Mouse (Mus musculus) right cerebral cortex, postnatal 25 days (tissue): Measurements from ENCODE around the gene Rtbdn.

Source experiments
- DNase-seq: peaks from one replicate; pipeline ENCODE4 v3.0.0; 2022

Gene Rtbdn

DNA sequence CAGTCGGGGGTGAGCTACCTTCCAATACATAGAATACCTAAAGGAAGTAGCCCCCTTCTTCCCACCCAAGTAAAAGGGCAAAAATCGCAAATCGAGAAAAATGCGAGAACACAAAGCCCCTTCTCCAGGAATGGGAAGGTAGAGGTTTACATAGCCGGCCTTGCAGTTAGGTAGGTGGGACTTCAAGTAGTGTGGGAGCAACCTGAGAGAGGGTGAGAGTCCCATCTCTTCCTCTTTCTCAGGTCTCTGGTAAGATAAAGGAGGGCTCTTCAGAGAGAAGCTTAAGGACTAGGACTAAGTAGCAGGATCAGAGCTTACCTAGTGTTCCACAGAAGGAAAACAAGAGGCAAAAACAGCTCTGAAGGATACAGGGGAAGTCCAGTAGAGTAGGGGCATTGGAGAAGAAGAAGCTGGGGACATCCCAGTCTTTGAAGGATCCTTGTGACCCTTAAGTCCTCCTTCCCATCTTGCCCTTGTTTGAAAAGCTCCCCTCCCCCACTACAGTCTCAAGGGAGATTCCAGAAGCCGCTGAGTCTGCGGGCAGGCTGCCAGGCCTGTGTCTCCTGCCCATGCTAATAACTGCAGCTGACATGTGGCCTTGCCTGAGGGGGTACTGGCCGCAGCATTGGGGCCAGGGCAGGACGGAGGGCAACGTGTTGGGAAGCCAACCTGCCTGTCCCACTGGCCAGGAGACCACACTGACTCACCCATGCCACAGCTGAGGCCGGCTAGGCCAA is 34.0 kb downstream of the Rtbdn start:
- DNase-seq, result no peak

DNA sequence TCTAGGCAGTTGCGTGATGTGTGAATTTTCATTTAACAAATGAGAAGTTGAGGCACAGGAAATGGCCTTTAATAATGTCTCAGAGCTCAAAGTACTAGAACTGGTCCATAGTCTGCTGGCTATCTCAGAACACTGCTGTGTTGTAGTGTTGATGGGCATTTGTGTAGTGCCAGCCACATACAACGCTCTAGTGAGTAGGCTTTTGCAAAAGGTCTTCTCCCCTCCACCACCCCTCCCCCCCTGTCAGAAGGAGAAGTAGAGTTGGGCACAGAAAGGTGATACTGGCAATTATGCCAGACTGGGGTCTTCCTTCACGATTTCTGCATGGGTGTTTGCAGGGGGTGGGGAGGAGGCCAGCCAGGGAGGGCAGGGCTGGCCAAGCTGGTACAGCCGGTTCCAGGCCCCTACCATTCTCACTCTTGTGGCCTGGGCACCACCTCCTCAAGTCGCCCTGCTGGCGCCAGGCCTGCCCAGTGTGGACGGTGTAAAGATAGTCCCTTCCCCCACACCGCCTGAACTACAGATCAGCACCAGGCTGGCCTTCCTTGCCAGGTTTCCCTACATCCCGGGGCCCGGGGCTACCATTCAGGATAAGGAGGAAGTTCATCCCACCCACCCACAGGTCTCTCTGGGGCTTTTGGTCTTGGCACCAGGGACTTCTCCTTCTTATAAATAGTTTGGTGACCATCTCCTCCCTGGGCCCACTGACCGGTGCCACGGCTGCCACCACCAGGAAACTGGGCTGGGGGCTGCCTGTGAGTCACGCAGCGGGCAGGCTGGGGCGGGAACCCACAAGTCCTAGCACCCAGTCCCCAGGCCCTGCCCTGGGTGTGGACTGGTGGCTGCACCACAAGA is 35.1 kb downstream of the Rtbdn start:
- DNase-seq, result no peak

DNA sequence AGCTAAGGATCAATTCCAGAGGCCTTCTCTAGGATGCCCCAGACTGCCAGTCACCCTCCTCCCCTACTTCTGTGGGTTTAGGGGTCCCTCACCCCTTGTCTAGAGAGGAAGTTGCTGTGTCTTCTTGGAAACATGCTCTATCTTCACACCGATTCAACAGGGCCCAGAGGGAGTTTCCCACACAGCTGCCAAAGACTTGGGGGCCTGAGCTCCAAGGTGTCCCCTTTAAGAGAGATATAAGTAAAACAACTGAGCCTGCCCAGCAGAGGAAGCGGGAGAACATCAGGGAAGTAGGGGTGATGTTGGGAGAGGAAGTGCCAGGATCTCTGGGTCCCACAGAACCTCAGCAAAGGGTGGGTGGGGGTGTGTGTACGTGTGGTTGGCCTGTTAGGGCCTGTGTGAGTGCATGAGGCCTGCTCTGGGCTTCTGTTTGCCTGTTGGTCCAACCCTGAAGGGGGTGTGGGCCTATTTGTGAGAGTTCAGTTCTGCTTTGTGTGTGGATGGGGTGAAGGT is 35.8 kb downstream of the Rtbdn start:
- no peak for DNase-seq

- DNase-seq, result no peak
Observed at GRCm38 (mm10) chr8:84984294-84985048, 37.7 kb downstream of the Rtbdn start.

DNA sequence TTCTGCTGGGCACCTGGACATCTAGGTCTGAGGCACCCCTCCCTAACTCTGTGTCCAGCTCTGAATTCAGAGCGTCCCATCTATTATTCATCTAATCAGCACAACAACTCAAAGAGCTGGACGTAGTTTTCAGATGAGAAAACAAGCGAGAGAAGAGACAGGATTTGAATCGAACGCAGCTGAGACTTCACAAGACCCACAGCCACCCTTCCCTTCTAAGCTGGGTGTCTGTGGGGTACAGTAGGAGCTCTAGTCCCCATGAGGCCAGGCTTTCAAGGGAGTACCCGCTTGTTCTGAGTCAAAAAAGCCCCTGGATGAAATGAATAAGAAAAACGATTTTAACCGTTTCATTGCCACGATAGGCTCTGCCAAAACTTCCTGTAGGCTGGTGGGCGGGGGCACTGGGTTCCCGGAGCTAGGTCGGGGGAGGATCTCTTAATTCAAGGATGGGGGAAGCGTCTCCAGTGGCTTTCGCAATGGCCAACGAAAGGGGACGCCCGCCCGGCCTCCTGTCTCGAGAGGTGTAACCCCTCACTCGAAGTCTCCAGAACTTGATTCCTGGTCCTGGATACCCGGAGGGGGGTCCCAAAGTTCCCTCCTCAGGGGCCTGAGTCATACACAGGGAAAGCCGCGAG is 38.4 kb downstream of the Rtbdn start:
- DNase-seq, result no peak

GRCm38 (mm10) chr8:84985684-84986378 is 39.0 kb downstream of the Rtbdn start:
- peak; percentile 96 for DNase-seq

DNA sequence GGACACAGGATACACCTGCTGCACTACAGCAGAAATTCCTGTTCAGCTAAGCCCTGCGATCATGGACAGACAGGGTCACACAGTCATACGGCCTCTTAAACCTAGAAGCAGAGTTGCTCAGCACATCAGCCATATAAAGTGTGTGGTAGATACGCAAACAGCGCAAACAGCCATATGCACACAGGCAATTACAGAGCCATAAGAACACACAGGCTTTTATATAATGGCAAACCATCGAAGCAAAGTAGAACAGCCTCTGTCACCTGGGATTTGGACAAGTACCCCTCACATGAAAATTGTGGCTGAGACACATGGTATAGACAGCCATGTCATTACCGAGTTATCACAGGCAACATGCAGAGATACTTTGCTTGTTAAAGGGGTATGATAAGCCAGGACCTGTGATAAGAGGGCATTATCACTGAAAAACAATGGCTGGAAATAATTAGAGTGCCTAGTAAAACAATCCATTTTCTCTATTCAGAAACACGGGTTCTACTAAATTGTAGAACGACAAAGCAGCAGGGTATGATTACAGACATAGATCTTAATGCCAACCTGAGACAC is 39.7 kb downstream of the Rtbdn start:
- DNase-seq, result no peak

DNA sequence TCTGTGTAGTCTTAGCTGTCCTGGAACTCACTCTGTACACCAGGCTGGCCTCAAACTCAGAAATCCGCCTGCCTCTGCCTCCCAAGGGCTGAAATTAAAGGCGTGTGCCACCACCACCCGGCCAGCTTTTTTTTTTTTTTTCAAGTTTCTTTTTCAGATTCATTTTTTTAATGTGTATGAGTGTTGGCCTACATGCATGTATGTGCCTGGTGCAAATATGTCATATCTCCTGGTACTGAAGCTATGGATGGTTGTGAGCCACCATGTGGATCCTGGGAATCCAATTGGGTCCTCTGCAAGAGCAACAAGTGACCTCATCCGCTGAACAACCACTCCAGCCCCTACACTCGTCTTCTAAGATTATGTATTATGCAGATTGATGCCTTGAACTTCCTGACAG is 40.6 kb downstream of the Rtbdn start:
- DNase-seq, result no peak

DNA sequence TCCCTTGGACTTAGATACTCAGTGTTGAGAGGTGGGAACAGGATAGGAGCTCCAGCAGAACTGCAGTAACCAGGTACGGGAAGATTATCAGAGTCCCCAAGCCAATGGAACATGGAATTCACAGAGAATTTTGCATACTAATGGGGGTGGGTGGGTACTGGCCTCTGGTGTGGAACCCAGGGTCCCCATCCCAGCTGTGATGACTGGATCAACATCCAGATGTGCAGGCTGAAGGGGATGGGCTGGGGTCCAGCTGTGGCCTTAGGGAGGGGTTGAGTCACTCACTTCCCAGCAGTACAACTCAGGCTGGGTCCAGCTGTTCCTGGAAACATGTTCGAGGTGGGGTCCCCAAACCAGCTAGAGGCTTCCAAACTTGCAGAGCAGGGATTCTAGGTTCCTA is 41.1 kb downstream of the Rtbdn start:
- DNase-seq, result no peak

DNA sequence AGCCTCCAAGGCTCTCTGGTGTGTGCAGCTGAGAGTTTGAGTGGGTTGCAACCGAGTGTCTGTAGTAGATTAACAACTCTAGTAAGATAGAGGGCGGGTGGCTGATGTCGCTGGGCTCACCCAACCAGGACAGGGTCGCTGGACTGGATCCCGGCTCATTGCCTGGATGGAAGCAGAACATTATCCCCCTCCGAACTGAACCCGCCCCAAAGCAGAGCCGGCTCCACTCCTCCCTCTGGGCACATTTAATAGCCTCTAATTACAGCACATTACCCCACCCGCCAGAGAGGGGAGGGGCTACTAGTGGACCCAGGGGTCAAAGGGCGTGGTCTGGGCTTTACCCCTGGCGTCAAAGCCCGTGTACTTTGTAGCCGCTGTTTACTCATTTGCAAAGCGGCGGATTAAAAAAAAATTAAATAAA is 42.5 kb downstream of the Rtbdn start:
- no peak for DNase-seq

GRCm38 (mm10) chr8:84989810-84990209 is 43.0 kb downstream of the Rtbdn start:
- DNase-seq, result peak; percentile 83

DNA sequence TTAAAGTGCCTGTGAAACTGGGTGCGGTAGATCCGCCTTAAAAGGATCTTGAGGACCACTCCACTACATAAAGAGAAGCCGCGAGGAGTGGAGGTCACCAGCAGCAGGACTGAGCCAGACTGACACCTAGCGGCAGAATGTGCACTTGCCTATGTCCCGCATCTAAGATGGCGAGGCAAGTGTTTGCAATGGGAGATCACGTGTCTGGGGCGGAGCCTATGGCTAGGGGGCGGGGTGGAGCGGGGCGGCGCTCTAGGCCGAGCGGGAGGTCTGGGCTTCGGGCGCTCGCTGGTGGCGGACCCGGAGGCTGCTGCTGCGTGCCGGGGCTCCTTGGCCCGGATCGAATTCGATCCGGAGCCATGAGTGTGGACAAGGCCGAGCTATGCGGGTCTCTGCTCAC is 43.6 kb downstream of the Rtbdn start, which contains the start of gene Hook2:
Hook2 (plus strand) TSS at position 255 of the 400 bp plus-strand sequence.
- peak; percentile 93 for DNase-seq

DNA sequence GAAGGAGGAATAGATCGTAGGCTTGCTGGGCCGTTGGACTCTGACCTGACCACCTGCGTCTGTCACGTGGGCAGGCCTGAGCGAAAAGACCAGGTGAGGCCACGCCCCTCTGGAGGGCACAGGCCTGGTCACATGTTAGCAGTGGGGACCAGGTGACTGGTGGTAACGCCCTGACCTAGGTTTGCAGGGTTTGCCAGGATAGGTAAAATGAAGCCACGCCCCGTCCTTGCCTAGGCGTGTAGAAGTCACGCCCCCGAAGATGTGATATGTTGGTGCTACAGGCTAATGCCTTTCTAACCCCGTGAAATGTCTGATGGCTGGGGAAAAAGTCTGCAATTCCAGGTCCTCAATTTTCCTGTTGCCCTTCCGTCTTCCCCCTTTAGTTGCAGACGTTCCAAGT is 44.0 kb downstream of the Rtbdn start:
- no peak for DNase-seq

DNA sequence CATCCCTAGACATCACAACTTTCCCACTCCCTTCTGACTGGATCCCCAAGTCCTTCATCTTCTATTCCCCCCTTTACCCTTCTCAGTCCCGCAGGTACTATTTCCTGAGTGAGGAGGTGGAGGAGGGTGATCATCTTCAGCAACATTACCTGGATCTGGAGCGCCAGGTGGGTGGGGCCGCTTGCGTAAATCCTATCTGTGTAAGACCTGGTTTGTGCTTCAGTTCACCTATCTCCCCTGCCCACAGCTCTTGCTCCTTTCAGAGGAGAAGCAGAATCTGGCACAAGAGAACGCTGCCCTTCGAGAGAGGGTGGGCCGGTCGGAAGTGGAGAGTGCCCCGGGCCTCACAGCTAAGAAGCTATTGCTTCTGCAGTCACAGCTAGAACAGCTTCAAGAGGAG is 47.6 kb downstream of the Rtbdn start:
- no peak for DNase-seq

DNA sequence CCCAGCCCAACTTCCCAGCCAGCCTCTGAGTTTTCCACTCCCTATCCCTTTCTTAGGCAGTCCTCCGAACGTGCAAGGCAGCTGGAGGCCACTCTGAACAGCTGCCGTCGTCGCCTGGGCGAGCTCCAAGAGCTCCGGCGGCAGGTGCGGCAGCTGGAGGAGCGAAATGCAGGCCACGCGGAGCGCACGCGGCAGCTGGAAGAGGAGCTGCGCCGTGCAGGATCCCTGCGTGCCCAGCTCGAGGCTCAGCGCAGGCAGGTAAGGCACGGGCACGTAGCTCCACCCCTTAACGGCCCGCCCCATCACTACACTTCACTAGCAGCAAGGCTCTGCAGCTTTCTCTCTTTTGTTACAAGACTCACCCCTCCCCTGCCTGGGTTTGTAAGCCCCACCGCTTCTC is 48.9 kb downstream of the Rtbdn start:
- DNase-seq, result no peak

- DNase-seq, result no peak
Observed at GRCm38 (mm10) chr8:84996978-84997377, 50.2 kb downstream of the Rtbdn start.

GRCm38 (mm10) chr8:84997649-84998295 is 51.0 kb downstream of the Rtbdn start:
- peak; percentile 88 for DNase-seq
